Mouse (Mus musculus) heart, postnatal 36 days (tissue): ENCODE results near the gene Mdc1. TPM values are rescaled to one million over a fixed set of nuclear protein-coding genes. Genes with fewer than 3 reads are reported as not detected.
A peak's percentile ranks its signal among the peaks of the same experiment; 100 is the strongest.
"Not testable (repeated sequence)": the region's sequence is repeated elsewhere in the genome, so short reads cannot be mapped to it uniquely, and the experiment has no call there.

Source experiments
- DNase-seq, 2 experiments: peaks; one replicate each; pipeline ENCODE4 v3.0.0; 2021 to 2022
- intact Hi-C: fragments of 180-260 bp; cut with DNase I; formaldehyde crosslinking; loops from one replicate; pipeline ENCODE4 v1.15.1; 2025
- total RNA-seq, 2 experiments: library from RNA; stranded (reverse); gene quantifications; 2 replicates each; pipeline ENCODE4 v1.2.3; 2021

The Mdc1 gene
- total RNA-seq, 2 experiments from 2014 or later, result 12.2 to 14.2 TPM

GRCm38 (mm10) chr17:35839002-35839401 is 2.3 kb upstream of the Mdc1 start:
- intact Hi-C loops, DNase-seq: not testable (repeated sequence)

GRCm38 (mm10) chr17:35840561-35840960 is 754 bp upstream of the Mdc1 start:
- no peak for DNase-seq
- intact Hi-C loops, result loop anchor here (5.0 kb wide), 1 partner anchor 127 kb away; the partner anchor contains the start of gene Abcf1

- no peak for DNase-seq
- intact Hi-C loops, result loop anchor here (2.0 to 5.0 kb wide), 2 partner anchors 19 to 125 kb away; partner anchors contain the start of genes Abcf1 and Nrm
Measured at GRCm38 (mm10) chr17:35842006-35842405, 691 bp downstream of the Mdc1 start.

- intact Hi-C loops, result loop anchor here (2.0 to 5.0 kb wide), 2 partner anchors 17 to 124 kb away; partner anchors contain the start of genes Abcf1 and Nrm
Measured at GRCm38 (mm10) chr17:35843514-35843913, 2.2 kb downstream of the Mdc1 start.

GRCm38 (mm10) chr17:35848112-35848511 is 6.8 kb downstream of the Mdc1 start:
- DNase-seq, result no peak
- intact Hi-C loops, result no loop called here

More at GRCm38 (mm10) chr17:35843514-35843913, 2.2 kb downstream of the Mdc1 start:
- no peak for DNase-seq

GRCm38 (mm10) chr17:35850974-35851373 is 9.7 kb downstream of the Mdc1 start:
- no peak for DNase-seq
- intact Hi-C loops, result no loop called here

GRCm38 (mm10) chr17:35859371-35859770 is 18.1 kb downstream of the Mdc1 start:
- no peak for DNase-seq
- intact Hi-C loops, result no loop called here

- intact Hi-C loops, result loop anchor here (2.0 kb wide), 1 partner anchor 17 kb away; no protein-coding TSS in a partner anchor
Measured at GRCm38 (mm10) chr17:35859835-35860234, 18.5 kb downstream of the Mdc1 start.

GRCm38 (mm10) chr17:35860831-35861197 is 19.5 kb downstream of the Mdc1 start:
- DNase-seq, result no peak
- intact Hi-C loops, result loop anchor here (2.0 kb wide), 1 partner anchor 18 kb away; no protein-coding TSS in a partner anchor

More at GRCm38 (mm10) chr17:35859835-35860234, 18.5 kb downstream of the Mdc1 start:
- DNase-seq, result no peak

- intact Hi-C loops, result loop anchor here (2.0 kb wide), 1 partner anchor 19 kb away; no protein-coding TSS in a partner anchor
- DNase-seq, result peak; percentile 91 to 98
Measured at GRCm38 (mm10) chr17:35861198-35861857, 20.0 kb downstream of the Mdc1 start, which contains the start of gene Nrm. TSS of gene Nrm (plus strand) at chr17:35861318.

- no peak for DNase-seq
- intact Hi-C loops, result no loop called here
Measured at GRCm38 (mm10) chr17:35864832-35865353, 23.6 kb downstream of the Mdc1 start.

- peak; percentile 79 to 87 for DNase-seq
- intact Hi-C loops, result loop anchor here (2.0 kb wide), 1 partner anchor 51 kb away; the partner anchor contains the start of genes Mrps18b and Ppp1r10
Measured at GRCm38 (mm10) chr17:35865481-35866280, 24.4 kb downstream of the Mdc1 start, which contains the start of gene Ppp1r18. TSS of gene Ppp1r18 (plus strand) at chr17:35865593.

GRCm38 (mm10) chr17:35866281-35866831 is 25.0 kb downstream of the Mdc1 start:
- DNase-seq, result peak; percentile 80 to 85

GRCm38 (mm10) chr17:35866911-35867890 is 25.9 kb downstream of the Mdc1 start:
- intact Hi-C loops, result loop anchor here (2.0 kb wide), 1 partner anchor 50 kb away; the partner anchor contains the start of genes Mrps18b and Ppp1r10
- peak; percentile 62 to 68 for DNase-seq

More at GRCm38 (mm10) chr17:35866281-35866831, 25.0 kb downstream of the Mdc1 start:
- intact Hi-C loops, result loop anchor here (2.0 kb wide), 1 partner anchor 50 kb away; the partner anchor contains the start of genes Mrps18b and Ppp1r10

- DNase-seq, result peak; percentile 42 to 62
- intact Hi-C loops, result no loop called here
Measured at GRCm38 (mm10) chr17:35868165-35868820, 27.0 kb downstream of the Mdc1 start.

- intact Hi-C loops, result no loop called here
- DNase-seq, result no peak
Measured at GRCm38 (mm10) chr17:35868961-35869345, 27.6 kb downstream of the Mdc1 start.

GRCm38 (mm10) chr17:35869346-35870067 is 28.2 kb downstream of the Mdc1 start:
- intact Hi-C loops, result no loop called here
- DNase-seq, result peak; percentile 55 to 67
